Mouse (Mus musculus) liver, adult 2 months (tissue): ENCODE data around the gene Fgfr4. TPM values are rescaled to one million over a fixed set of nuclear protein-coding genes. Genes with fewer than 3 reads are reported as not detected.
"Not testable (repeated sequence)": the region's sequence is repeated elsewhere in the genome, so short reads cannot be mapped to it uniquely, and the experiment has no call there.

ENCODE experiments used
- DNase-seq: peaks from one replicate; pipeline ENCODE4 v3.0.0-alpha.2; 2011; ENCODE audit warnings: low read depth, low spot score; ENCODE audit errors: extremely low read depth
- H3K27ac ChIP-seq: fragments of 200-500 bp; replicated peaks from 2 replicates; pipeline ENCODE4 v1.5.1; 2012; ENCODE audit warnings: low read depth, mild to moderate bottlenecking, control low read depth, inconsistent platforms, low read length; ENCODE audit not compliant: insufficient read depth
- H3K27me3 ChIP-seq: fragments of 200-500 bp; 2 replicates; pipeline ENCODE4 v1.6.1; 2012; ENCODE audit warnings: mild to moderate bottlenecking, moderate library complexity, low read length, inconsistent platforms; ENCODE audit not compliant: control insufficient read depth, insufficient read depth
- H3K36me3 ChIP-seq: fragments of 200-500 bp; 2 replicates; pipeline ENCODE4 v1.6.1; 2012; ENCODE audit warnings: low read length, inconsistent platforms; ENCODE audit not compliant: control insufficient read depth, insufficient read depth
- H3K4me1 ChIP-seq: fragments of 200-500 bp; 2 replicates; pipeline ENCODE4 v1.6.1; 2011; ENCODE audit warnings: low read length; ENCODE audit not compliant: control insufficient read depth, insufficient read depth
- H3K4me3 ChIP-seq: fragments of 200-500 bp; 2 replicates; pipeline ENCODE4 v1.5.1; 2011; ENCODE audit warnings: low read depth, mild to moderate bottlenecking, control low read depth, low read length, moderate library complexity; ENCODE audit not compliant: insufficient read depth
- H3K79me2 ChIP-seq: fragments of 200-500 bp; 2 replicates; pipeline ENCODE4 v1.6.1; 2012; ENCODE audit warnings: inconsistent platforms, mild to moderate bottlenecking, low read length, moderate library complexity; ENCODE audit not compliant: control insufficient read depth, insufficient read depth
- H3K9ac ChIP-seq: fragments of 200-500 bp; 2 replicates; pipeline ENCODE4 v1.6.1; 2012; ENCODE audit warnings: low read depth, mild to moderate bottlenecking, control low read depth, inconsistent platforms, low read length
- CTCF ChIP-seq: fragments of 200-500 bp; IDR thresholded peaks from 2 replicates; pipeline ENCODE4 v1.5.1; 2011; ENCODE audit warnings: low read depth, low read length, control low read depth
- POLR2A ChIP-seq: fragments of 200-500 bp; IDR thresholded peaks from 2 replicates; pipeline ENCODE4 v1.6.1; 2011; ENCODE audit warnings: low read length, control low read depth; ENCODE audit not compliant: insufficient read depth; ENCODE audit errors: extremely low read depth
- WGBS: fragments of 180-500 bp; shearing (Covaris S2); methylation state at CpG from one replicate; pipeline ENCODE4 v1.1.7; 2018; 5-methylcytosine and 5-hydroxymethylcytosine counted together
- polyA plus RNA-seq: library from polyadenylated mRNA; depleted of rRNA; stranded (reverse); fragments of >200 nt; gene quantifications from 2 replicates; pipeline ENCODE4 v1.2.3, GENCODE M21; 2012
- total RNA-seq: library from RNA; depleted of rRNA; stranded (reverse); fragments of >200 nt; gene quantifications from 2 replicates; pipeline ENCODE4 v1.2.3, GENCODE M21; 2014

Fgfr4 gene
- total and polyA plus RNA-seq, 2 experiments = 6.6 to 52.4 TPM

DNA sequence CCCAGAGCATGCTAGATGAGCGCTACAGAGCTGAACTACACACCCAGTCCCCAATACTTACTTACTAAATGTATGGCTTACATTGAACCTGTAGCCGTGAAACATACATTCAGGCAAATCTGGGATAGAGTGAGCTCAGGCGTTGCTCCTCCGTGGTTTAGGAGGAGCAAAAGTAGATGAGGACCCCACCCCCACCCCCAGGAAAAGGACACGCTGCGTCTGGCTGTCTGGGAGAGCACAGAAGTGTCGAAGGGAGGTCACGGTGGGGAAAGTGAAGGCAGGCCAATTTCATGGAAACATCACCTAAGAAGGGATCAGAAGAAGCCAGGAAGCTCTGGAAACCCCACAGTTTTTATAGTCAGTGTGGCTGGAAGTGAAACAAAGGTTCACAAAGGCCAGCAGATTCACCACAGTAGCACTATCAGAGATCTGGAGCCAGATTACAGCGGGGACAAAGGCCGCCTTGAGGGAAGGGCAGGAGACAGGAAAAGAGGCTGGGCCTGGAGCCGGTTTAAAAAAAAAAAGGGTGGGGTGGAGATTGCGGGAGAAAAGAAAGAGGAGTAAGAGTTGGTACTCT, 37.2 kb downstream of the Fgfr4 start:
- DNase-seq = peak; percentile 92
- 5% methylated on average over 12 of the region's 12 CpGs for WGBS
- Histone ChIP-seq H3K9ac (peak overlapping the region; percentile 68), H3K79me2 (no peaks in the 10 kb centered on the region), H3K36me3 (no peaks in the 10 kb centered on the region), H3K4me1 (peaks cover 6% of the 10 kb centered on the region; the same call in 1 of the 2 replicates), H3K27me3 (no peaks in the 10 kb centered on the region), H3K4me3 (peak overlapping the region; percentile 53; the same call in 1 of the 2 replicates), H3K27ac (peak overlapping the region; percentile 95)
- TF ChIP-seq POLR2A (no peak), CTCF (no peak)

DNA sequence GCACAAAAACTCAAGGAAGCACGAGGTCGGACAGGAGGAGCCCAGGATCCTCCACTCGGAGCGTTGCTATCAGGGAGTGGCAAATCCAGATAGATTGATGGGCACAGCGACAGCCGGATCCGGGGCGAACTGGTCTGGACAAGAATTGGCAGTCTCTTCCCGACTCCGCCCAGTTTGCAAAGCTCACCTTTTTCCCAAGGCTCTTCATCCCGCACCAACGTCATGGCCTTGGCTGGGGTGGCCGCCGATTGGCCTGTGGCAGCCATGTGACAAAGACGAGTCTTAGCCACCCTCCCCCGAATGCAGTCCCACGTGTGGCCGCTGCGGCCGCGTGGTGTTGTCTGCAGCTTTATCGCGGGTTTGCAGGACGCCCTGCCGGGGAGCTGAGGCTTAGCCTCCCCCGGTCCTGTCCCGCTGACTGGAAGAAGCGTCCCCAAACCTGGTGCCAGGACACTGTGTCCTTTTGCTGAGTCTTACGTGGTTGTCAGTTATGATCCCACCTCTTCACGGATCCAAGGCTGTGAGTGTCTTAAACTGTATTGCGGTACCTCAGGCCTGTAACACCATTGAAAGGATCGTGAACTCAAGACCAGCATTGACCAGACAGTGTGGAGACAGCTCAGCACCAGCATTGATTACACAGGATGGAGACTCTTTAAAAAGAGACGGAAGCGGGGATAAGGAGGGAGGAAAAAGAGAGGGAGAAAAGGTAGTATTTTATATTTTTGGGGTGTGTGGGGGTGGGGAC, 37.9 kb downstream of the Fgfr4 start:
- TF ChIP-seq POLR2A (peak; percentile 87), CTCF (peak; percentile 76)
- Histone ChIP-seq H3K4me1 (peaks cover 6% of the 10 kb centered on the region; the same call in 1 of the 2 replicates), H3K27me3 (no peaks in the 10 kb centered on the region), H3K36me3 (no peaks in the 10 kb centered on the region), H3K4me3 (peak overlapping the region; percentile 53), H3K27ac (peak overlapping the region; percentile 95), H3K79me2 (no peaks in the 10 kb centered on the region), H3K9ac (peak overlapping the region; percentile 71)
- peak; percentile 96 for DNase-seq
- 1% methylated on average over 34 of the region's 34 CpGs for whole genome bisulfite sequencing

- Histone ChIP-seq H3K27me3 (no peaks in the 10 kb centered on the region), H3K79me2 (no peaks in the 10 kb centered on the region), H3K4me3 (no peak overlapping the region), H3K9ac (no peak overlapping the region), H3K27ac (no peak overlapping the region), H3K4me1 (peaks cover 6% of the 10 kb centered on the region; the same call in 1 of the 2 replicates), H3K36me3 (no peaks in the 10 kb centered on the region)
- 83% methylated on average over 5 of the region's 5 CpGs for WGBS
- TF ChIP-seq POLR2A = no peak
- no peak for TF ChIP-seq CTCF
- DNase-seq = no peak
Measured at GRCm38 (mm10) chr13:55191535-55191934, 39.1 kb downstream of the Fgfr4 start.

- not testable (repeated sequence) for H3K9ac ChIP-seq
- 91% methylated on average over 4 of the region's 4 CpGs for WGBS
Measured at GRCm38 (mm10) chr13:55202758-55203157, 50.3 kb downstream of the Fgfr4 start.

DNA sequence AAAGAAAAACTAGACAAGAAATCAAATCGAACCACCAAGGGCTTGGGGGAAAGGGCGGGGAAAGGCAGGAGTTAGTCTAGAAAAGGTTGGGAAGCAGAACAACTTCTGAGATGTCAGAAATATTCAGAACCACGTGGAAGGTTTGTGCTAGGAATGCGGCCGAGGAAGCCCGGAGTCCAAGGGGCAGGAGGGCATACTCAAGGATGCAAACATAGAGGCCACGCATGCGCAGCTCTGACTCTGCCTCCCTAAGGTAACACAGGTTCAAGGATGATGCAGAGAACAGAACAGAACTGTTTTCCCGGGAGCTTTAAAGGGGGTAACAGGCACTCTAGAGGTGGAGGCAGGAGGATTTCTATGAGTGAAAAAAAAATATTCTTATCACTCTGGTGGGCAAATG, 51.3 kb downstream of the Fgfr4 start:
- H3K27ac ChIP-seq = no peak overlapping the region
- H3K9ac ChIP-seq = no peak overlapping the region
- H3K4me3 ChIP-seq = no peak overlapping the region
- TF ChIP-seq CTCF = no peak
- no peak for TF ChIP-seq POLR2A
- no peaks in the 10 kb centered on the region for H3K4me1 ChIP-seq
- H3K36me3 ChIP-seq = no peaks in the 10 kb centered on the region
- H3K79me2 ChIP-seq = no peaks in the 10 kb centered on the region
- no peak for DNase-seq
- 78% methylated on average over 9 of the region's 9 CpGs for WGBS
- no peaks in the 10 kb centered on the region for H3K27me3 ChIP-seq

More at GRCm38 (mm10) chr13:55202758-55203157, 50.3 kb downstream of the Fgfr4 start:
- H3K79me2 ChIP-seq, DNase-seq, H3K36me3 ChIP-seq, H3K27me3 ChIP-seq, H3K27ac ChIP-seq, H3K4me1 ChIP-seq, H3K4me3 ChIP-seq: not testable (repeated sequence)

DNA sequence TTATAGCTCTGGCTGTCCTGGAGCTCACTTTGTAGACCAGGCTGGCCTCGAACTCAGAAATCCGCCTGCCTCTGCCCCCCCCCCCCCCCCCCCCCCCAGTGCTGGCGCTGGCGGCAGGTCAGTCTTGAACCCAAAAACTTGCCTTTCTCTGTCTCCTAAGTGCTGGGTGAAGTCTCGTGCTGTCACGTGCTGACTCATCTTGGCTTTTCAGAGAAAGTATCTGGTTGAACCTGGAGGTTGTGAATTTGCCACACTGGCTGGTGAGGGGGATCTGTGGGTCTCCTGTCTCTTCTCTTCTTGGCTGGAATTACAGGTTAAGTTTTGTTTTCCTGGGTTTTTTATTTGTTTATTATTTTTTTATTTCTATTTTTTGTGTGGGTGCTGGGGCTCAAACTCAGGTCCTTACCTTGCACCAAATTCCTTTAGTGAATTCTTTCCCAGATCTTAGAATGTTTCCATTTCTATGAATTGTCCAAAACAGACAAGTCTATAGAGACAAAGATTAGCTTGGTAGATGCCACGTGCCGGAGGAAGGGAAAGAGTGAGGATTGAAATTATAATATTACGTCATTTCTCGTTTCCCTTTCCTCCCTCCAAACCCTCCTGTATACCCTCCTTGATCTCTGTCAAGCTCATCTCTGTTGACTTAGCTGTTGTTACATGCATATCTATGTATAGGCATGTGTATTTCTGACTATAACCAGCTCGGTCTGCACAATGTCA, 52.4 kb downstream of the Fgfr4 start:
- 83% methylated on average over 9 of the region's 11 CpGs for WGBS
- H3K27me3 ChIP-seq = no peaks in the 10 kb centered on the region
- H3K4me1 ChIP-seq = no peaks in the 10 kb centered on the region
- no peak for DNase-seq
- no peak overlapping the region for H3K9ac ChIP-seq
- H3K79me2 ChIP-seq = no peaks in the 10 kb centered on the region
- H3K36me3 ChIP-seq = no peaks in the 10 kb centered on the region
- no peak overlapping the region for H3K4me3 ChIP-seq
- H3K27ac ChIP-seq = no peak overlapping the region
- no peak for TF ChIP-seq POLR2A
- no peak for TF ChIP-seq CTCF
